Mouse (Mus musculus) myocyte (in vitro differentiated cells): ENCODE results near the gene Zc3hav1l.

Experiments used
- MYOD1 ChIP-seq, 3 experiments: IDR thresholded peaks; one replicate each; pipeline ENCODE4 v1.6.1; 2011; ENCODE audit warnings: control low read depth in 2 of 3, low read depth in 2 of 3, mild to moderate bottlenecking in 2 of 3, moderate library complexity in 1 of 3; ENCODE audit not compliant: insufficient read length in 2 of 3, control insufficient read depth in 1 of 3
- POLR2A ChIP-seq: IDR thresholded peaks from one replicate; pipeline ENCODE4 v1.6.1; 2011; ENCODE audit warnings: low read depth, mild to moderate bottlenecking, control low read depth, moderate library complexity; ENCODE audit not compliant: insufficient read length
- POLR2AphosphoS2 ChIP-seq: IDR thresholded peaks from one replicate; pipeline ENCODE4 v1.6.1; 2011; ENCODE audit warnings: low read depth, control low read depth; ENCODE audit not compliant: insufficient read length

GRCm38 (mm10) chr6:38345796-38346195, 46.7 kb upstream of the Zc3hav1l start:
- TF ChIP-seq POLR2AphosphoS2 (no peak), POLR2A (no peak), MYOD1 (IDR thresholded peaks at IDR 0.05; ENCODE audit: control insufficient read depth in 1 of 3, insufficient read length in 2 of 3, low read depth in 2 of 3) (no peak)
